Mouse (Mus musculus) small intestine, adult 2 months (tissue): ENCODE data around the gene Pcca.

ENCODE experiments used
- CTCF ChIP-seq: fragments of 200-500 bp; IDR thresholded peaks from 2 replicates; pipeline ENCODE4 v1.5.1; 2012; ENCODE audit warnings: low read depth, mild to moderate bottlenecking, control low read depth, inconsistent platforms, low read length, moderate library complexity, mixed read lengths; ENCODE audit not compliant: insufficient replicate concordance, insufficient read length; ENCODE audit errors: extremely low read depth
- POLR2A ChIP-seq: fragments of 200-500 bp; IDR thresholded peaks from 2 replicates; pipeline ENCODE4 v1.6.1; 2012; ENCODE audit warnings: low read depth, mild to moderate bottlenecking, control low read depth, inconsistent platforms, low read length, moderate library complexity

DNA sequence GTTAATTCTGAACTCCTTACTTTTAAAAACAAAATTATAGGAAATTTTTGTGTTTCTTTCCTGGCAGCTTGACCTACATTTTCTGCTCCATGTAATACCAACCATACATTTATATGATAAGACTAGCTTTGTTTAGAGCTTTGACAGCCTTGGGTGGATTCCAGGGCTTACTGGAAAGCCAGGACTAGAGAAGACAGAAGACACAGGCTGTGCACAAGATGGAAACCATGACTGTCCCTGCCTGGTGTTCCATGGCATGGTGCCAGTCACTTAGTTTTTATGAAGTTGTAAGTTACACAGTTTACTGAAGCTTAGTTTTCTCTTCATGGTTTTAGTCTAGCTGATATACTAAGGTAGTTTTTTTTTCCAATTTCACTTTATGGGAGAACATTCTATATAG is 202.7 kb downstream of the Pcca start:
- TF ChIP-seq POLR2A (no peak), CTCF (no peak)
